Mouse (Mus musculus): ENCODE data around the gene Srms. TPM values are rescaled to one million over a fixed set of nuclear protein-coding genes. Genes with fewer than 3 reads are reported as not detected.

The Srms gene
- 0.15 TPM for polyA plus RNA-seq (2017; shearing (Covaris generic))

DNA sequence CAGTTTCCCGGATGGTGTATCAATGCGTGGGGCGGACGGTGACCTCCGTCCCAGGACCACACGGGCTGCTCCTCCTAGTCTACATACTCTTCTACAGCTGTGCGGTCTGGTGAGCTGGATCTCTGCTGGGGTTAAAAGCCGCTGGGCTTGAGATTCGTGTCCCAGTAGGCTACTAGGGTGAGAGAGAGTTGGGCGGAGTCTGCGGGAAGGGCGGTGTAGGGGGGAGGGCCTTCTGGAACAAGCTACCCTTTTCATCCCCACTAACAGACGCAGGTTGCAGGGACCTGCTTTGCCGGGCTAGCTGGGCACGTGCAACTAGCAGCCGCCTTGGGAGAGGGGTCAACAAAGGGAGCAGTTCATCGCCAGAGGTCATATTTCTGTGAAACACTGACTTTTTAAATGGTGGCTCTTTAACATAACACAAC, at the start of gene Srms:
TSS of gene Srms (minus strand) at position 165 of the 425 bp plus-strand sequence.

GRCm38 (mm10) chr2:181241602-181242313, 28.8 kb upstream of the Srms start, which contains the start of gene Helz2:
Gene Helz2, minus strand, starts transcription at chr2:181242027.

DNA sequence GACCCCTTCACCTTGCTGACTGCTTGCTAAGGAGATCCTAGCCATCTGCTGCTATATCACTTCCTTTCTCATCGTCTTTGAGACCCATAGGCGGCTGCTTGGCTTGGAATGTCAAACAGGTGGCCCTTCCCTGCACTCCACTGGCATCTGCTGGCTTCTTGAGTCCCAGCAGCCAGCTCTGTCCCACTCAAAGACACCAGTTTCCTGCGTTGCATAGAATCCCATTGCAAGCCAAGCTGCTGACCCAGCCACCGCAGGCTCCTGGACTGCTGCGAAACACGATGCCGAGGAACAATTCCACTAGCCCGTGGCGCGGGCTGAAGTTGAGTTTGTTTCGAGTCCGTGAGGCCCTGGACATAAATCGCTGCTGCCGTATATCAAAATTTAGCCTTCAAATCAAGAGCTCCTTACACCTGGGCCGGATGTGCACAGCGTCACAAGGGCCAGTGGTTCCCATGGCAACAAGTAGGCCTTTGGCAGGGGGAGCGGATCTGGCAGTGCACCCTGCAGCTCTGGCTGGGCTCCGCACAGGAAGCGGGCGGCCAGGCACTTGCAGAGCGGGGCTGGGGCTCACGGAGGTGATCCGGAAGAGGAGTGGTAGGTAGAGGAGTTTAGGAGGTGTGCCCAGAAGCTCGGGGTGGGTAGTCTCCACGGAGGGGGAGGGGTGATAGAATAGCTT, 6.7 kb upstream of the Srms start, which contains the start of gene Fndc11:
TSS of gene Fndc11 (plus strand) at position 476 of the 679 bp plus-strand sequence.

GRCm38 (mm10) chr2:181202422-181202821, 10.6 kb downstream of the Srms start, which contains the start of gene Ptk6:
Gene Ptk6, minus strand, starts transcription at chr2:181202789.

GRCm38 (mm10) chr2:181187121-181188000, 25.6 kb downstream of the Srms start, which contains the start of gene Ppdpf:
Gene Ppdpf, plus strand, starts transcription at chr2:181187247.

DNA sequence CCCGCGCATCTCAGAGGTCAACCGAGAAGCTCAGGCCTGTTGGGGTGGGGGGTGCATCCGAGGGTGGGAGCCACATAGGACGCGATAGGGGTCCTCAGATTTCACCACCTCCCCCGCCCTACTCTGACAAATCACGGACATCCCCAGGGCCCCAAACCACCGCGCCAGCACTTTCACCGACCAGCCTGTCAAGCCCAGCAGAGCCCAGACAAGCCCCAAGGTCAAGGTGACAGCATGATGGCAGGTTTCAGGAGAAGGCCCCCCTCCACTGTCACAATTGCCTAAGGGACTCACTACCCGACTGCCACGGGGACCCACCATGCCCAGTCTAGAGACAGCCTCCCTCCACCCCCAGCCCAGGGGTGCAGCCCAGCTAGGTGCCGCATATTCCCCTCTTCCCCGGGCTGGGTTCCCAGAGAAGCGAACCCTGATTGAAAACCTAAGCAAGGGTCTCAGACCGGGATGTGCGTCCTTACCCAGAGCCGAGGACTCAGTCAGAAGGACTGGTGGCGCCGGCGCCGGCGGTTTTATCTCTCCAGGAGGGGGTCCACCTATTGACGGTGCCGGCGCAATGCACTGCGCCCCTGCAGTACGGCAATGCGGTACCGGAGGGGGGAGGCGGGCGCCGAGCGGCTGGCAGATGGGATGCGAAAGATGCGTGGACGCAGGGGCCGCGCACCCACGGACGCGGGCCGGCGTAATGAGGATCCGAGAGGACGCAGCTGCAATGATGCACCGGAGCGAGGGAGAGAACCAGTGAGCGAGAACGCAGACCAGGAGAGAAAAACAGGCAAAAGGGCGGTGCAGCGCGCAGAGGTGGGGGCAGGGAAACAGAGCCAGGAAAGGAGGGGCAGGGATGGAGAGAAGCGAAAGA, 56.5 kb downstream of the Srms start, which contains the start of gene Eef1a2:
TSS of gene Eef1a2 (minus strand) at position 767 of the 874 bp plus-strand sequence.

Other genes with a start within 250 kb of the Srms start
- 57.8 TPM for gene Arfgap1, start 246.0 kb downstream of the Srms start, polyA plus RNA-seq (2017; shearing (Covaris generic))
- 1.5 TPM for gene Col20a1, start 226.7 kb downstream of the Srms start, polyA plus RNA-seq (2017; shearing (Covaris generic))
- not detected for gene Chrna4, start 169.6 kb downstream of the Srms start, polyA plus RNA-seq (2017; shearing (Covaris generic))
- gene Kcnq2, start 77.9 kb downstream of the Srms start, polyA plus RNA-seq (2017; shearing (Covaris generic)): 0.05 TPM
- gene Eef1a2, start 56.2 kb downstream of the Srms start, polyA plus RNA-seq (2017; shearing (Covaris generic)): not detected
- 94.3 TPM for gene Ppdpf, start 25.9 kb downstream of the Srms start, polyA plus RNA-seq (2017; shearing (Covaris generic))
- gene Ptk6, start 10.4 kb downstream of the Srms start, polyA plus RNA-seq (2017; shearing (Covaris generic)): not detected
- gene Fndc11, start 6.8 kb upstream of the Srms start, polyA plus RNA-seq (2017; shearing (Covaris generic)): not detected
- gene Helz2, start 28.8 kb upstream of the Srms start, polyA plus RNA-seq (2017; shearing (Covaris generic)): 17.3 TPM
- 30.3 TPM for gene Gmeb2, start 74.8 kb upstream of the Srms start, polyA plus RNA-seq (2017; shearing (Covaris generic))
- gene Stmn3, start 101.3 kb upstream of the Srms start, polyA plus RNA-seq (2017; shearing (Covaris generic)): not detected
- gene Rtel1, start 106.6 kb upstream of the Srms start, polyA plus RNA-seq (2017; shearing (Covaris generic)): 74.3 TPM
- gene Zgpat, start 151.7 kb upstream of the Srms start, polyA plus RNA-seq (2017; shearing (Covaris generic)): 104 TPM
- gene Arfrp1, start 152.2 kb upstream of the Srms start, polyA plus RNA-seq (2017; shearing (Covaris generic)): 124 TPM
- 350 TPM for gene Lime1, start 166.9 kb upstream of the Srms start, polyA plus RNA-seq (2017; shearing (Covaris generic))
- 33.2 TPM for gene Zbtb46, start 246.2 kb upstream of the Srms start, polyA plus RNA-seq (2017; shearing (Covaris generic))

All from effector memory CD4-positive, alpha-beta T cell, adult 7 months (primary cell).